Mouse (Mus musculus): ENCODE results near the gene Tmtc1. TPM values are rescaled to one million over a fixed set of nuclear protein-coding genes. Genes with fewer than 3 reads are reported as not detected.

Tmtc1 gene
- total RNA-seq, 2 experiments from 2014 or later = 46.0 to 52.6 TPM

GRCm38 (mm10) chr6:148338326-148338957 is 105.7 kb downstream of the Tmtc1 start:
- DNase-seq = no peak
- intact Hi-C loops (cut with DNase I; ENCODE audit: low total_unique reads) = no loop called here

- DNase-seq = no peak
- intact Hi-C loops (cut with DNase I; ENCODE audit: low total_unique reads) = no loop called here
These were observed 107.8 kb downstream of the Tmtc1 start for GRCm38 (mm10) chr6:148336290-148336955.

GRCm38 (mm10) chr6:148331916-148332315 is 112.3 kb downstream of the Tmtc1 start:
- no peak for DNase-seq
- intact Hi-C loops (cut with DNase I; ENCODE audit: low total_unique reads) = no loop called here

GRCm38 (mm10) chr6:148329976-148330375 is 114.2 kb downstream of the Tmtc1 start:
- DNase-seq = no peak
- intact Hi-C loops (cut with DNase I; ENCODE audit: low total_unique reads) = no loop called here

- DNase-seq = no peak
- intact Hi-C loops (cut with DNase I; ENCODE audit: low total_unique reads) = no loop called here
These were observed 115.3 kb downstream of the Tmtc1 start for GRCm38 (mm10) chr6:148328928-148329327.

GRCm38 (mm10) chr6:148328130-148328529 is 116.1 kb downstream of the Tmtc1 start:
- no peak for DNase-seq
- intact Hi-C loops (cut with DNase I; ENCODE audit: low total_unique reads) = no loop called here

GRCm38 (mm10) chr6:148318736-148319135 is 125.5 kb downstream of the Tmtc1 start:
- intact Hi-C loops (cut with DNase I; ENCODE audit: low total_unique reads) = no loop called here
- DNase-seq = no peak

- intact Hi-C loops (cut with DNase I; ENCODE audit: low total_unique reads) = no loop called here
- no peak for DNase-seq
These were observed 128.6 kb downstream of the Tmtc1 start for GRCm38 (mm10) chr6:148315571-148316080.

- intact Hi-C loops (cut with DNase I; ENCODE audit: low total_unique reads) = no loop called here
- no peak for DNase-seq
These were observed 129.1 kb downstream of the Tmtc1 start for GRCm38 (mm10) chr6:148315106-148315505.

GRCm38 (mm10) chr6:148310981-148311380 is 133.2 kb downstream of the Tmtc1 start:
- intact Hi-C loops (cut with DNase I; ENCODE audit: low total_unique reads) = no loop called here
- DNase-seq = no peak

GRCm38 (mm10) chr6:148305821-148306220 is 138.4 kb downstream of the Tmtc1 start:
- DNase-seq = no peak
- intact Hi-C loops (cut with DNase I; ENCODE audit: low total_unique reads) = no loop called here

- intact Hi-C loops (cut with DNase I; ENCODE audit: low total_unique reads) = no loop called here
- DNase-seq = no peak
These were observed 139.0 kb downstream of the Tmtc1 start for GRCm38 (mm10) chr6:148305191-148305590.

- DNase-seq = no peak
- intact Hi-C loops (cut with DNase I; ENCODE audit: low total_unique reads) = no loop called here
These were observed 141.9 kb downstream of the Tmtc1 start for GRCm38 (mm10) chr6:148302261-148302660.

- intact Hi-C loops (cut with DNase I; ENCODE audit: low total_unique reads) = no loop called here
These were observed 147.1 kb downstream of the Tmtc1 start for GRCm38 (mm10) chr6:148297086-148297485.

GRCm38 (mm10) chr6:148296418-148296817 is 147.8 kb downstream of the Tmtc1 start:
- no peak for DNase-seq
- intact Hi-C loops (cut with DNase I; ENCODE audit: low total_unique reads) = no loop called here

More at GRCm38 (mm10) chr6:148297086-148297485, 147.1 kb downstream of the Tmtc1 start:
- no peak for DNase-seq

GRCm38 (mm10) chr6:148294506-148294905 is 149.7 kb downstream of the Tmtc1 start:
- intact Hi-C loops (cut with DNase I; ENCODE audit: low total_unique reads) = no loop called here
- no peak for DNase-seq

- intact Hi-C loops (cut with DNase I; ENCODE audit: low total_unique reads) = no loop called here
- no peak for DNase-seq
These were observed 153.3 kb downstream of the Tmtc1 start for GRCm38 (mm10) chr6:148290865-148291264.

- DNase-seq = no peak
- intact Hi-C loops (cut with DNase I; ENCODE audit: low total_unique reads) = no loop called here
These were observed 160.8 kb downstream of the Tmtc1 start for GRCm38 (mm10) chr6:148283224-148283881.

- intact Hi-C loops (cut with DNase I; ENCODE audit: low total_unique reads) = no loop called here
These were observed 164.9 kb downstream of the Tmtc1 start for GRCm38 (mm10) chr6:148279240-148279639.

GRCm38 (mm10) chr6:148276418-148276817 is 167.8 kb downstream of the Tmtc1 start:
- intact Hi-C loops (cut with DNase I; ENCODE audit: low total_unique reads) = no loop called here
- no peak for DNase-seq

More at GRCm38 (mm10) chr6:148279240-148279639, 164.9 kb downstream of the Tmtc1 start:
- DNase-seq = no peak
